Mouse (Mus musculus) spleen, adult 12 weeks (tissue): Measurements from ENCODE around the gene Arhgap15.

Experiments used
- DNase-seq: peaks from one replicate; pipeline ENCODE4 v3.0.0; 2022; ENCODE audit warnings: low spot score

Gene Arhgap15

GRCm38 (mm10) chr2:44353594-44353993, 605.0 kb downstream of the Arhgap15 start:
- DNase-seq, result no peak

- DNase-seq, result no peak
These were observed 606.2 kb downstream of the Arhgap15 start for GRCm38 (mm10) chr2:44354786-44355185.

- no peak for DNase-seq
These were observed 606.7 kb downstream of the Arhgap15 start for GRCm38 (mm10) chr2:44355316-44355715.

GRCm38 (mm10) chr2:44356248-44356886, 607.7 kb downstream of the Arhgap15 start:
- DNase-seq, result no peak

- DNase-seq, result no peak
These were observed 608.2 kb downstream of the Arhgap15 start for GRCm38 (mm10) chr2:44356887-44357251.

GRCm38 (mm10) chr2:44380225-44380624, 631.6 kb downstream of the Arhgap15 start:
- DNase-seq, result no peak

- no peak for DNase-seq
These were observed 635.9 kb downstream of the Arhgap15 start for GRCm38 (mm10) chr2:44384541-44384940.

- DNase-seq, result no peak
These were observed 640.9 kb downstream of the Arhgap15 start for GRCm38 (mm10) chr2:44389556-44389955.

GRCm38 (mm10) chr2:44393789-44394188, 645.2 kb downstream of the Arhgap15 start:
- no peak for DNase-seq

- DNase-seq, result no peak
These were observed 646.4 kb downstream of the Arhgap15 start for GRCm38 (mm10) chr2:44394956-44395501.

GRCm38 (mm10) chr2:44395577-44395976, 647.0 kb downstream of the Arhgap15 start:
- DNase-seq, result no peak

- no peak for DNase-seq
These were observed 648.6 kb downstream of the Arhgap15 start for GRCm38 (mm10) chr2:44397209-44397608.

GRCm38 (mm10) chr2:44397735-44398337, 649.2 kb downstream of the Arhgap15 start:
- no peak for DNase-seq

GRCm38 (mm10) chr2:44399191-44399926, 650.7 kb downstream of the Arhgap15 start:
- DNase-seq, result no peak

- no peak for DNase-seq
These were observed 653.2 kb downstream of the Arhgap15 start for GRCm38 (mm10) chr2:44401704-44402422.

GRCm38 (mm10) chr2:44411660-44412059, 663.0 kb downstream of the Arhgap15 start:
- no peak for DNase-seq

GRCm38 (mm10) chr2:44416331-44416730, 667.7 kb downstream of the Arhgap15 start:
- no peak for DNase-seq

- no peak for DNase-seq
These were observed 671.1 kb downstream of the Arhgap15 start for GRCm38 (mm10) chr2:44419547-44420225.

GRCm38 (mm10) chr2:44430521-44430920, 681.9 kb downstream of the Arhgap15 start:
- no peak for DNase-seq

- no peak for DNase-seq
These were observed 688.0 kb downstream of the Arhgap15 start for GRCm38 (mm10) chr2:44436652-44437051.

GRCm38 (mm10) chr2:44437496-44438057, 689.0 kb downstream of the Arhgap15 start:
- no peak for DNase-seq
